Mouse (Mus musculus): ENCODE results near the gene Fmnl2.

Gene Fmnl2

GRCm38 (mm10) chr2:52866151-52866550 is 8.5 kb downstream of the Fmnl2 start:
- no peak for DNase-seq

GRCm38 (mm10) chr2:52867781-52868180 is 10.1 kb downstream of the Fmnl2 start:
- DNase-seq: no peak

- DNase-seq: no peak
Observed at GRCm38 (mm10) chr2:52868181-52868580, 10.5 kb downstream of the Fmnl2 start.

- DNase-seq: peak; percentile 26
Observed at GRCm38 (mm10) chr2:52872636-52873035, 15.0 kb downstream of the Fmnl2 start.

- no peak for DNase-seq
Observed at GRCm38 (mm10) chr2:52873276-52874063, 15.8 kb downstream of the Fmnl2 start.

- DNase-seq: no peak
Observed at GRCm38 (mm10) chr2:52874721-52875120, 17.1 kb downstream of the Fmnl2 start.

- DNase-seq: no peak
Observed at GRCm38 (mm10) chr2:52875801-52876200, 18.1 kb downstream of the Fmnl2 start.

- DNase-seq: no peak
Observed at GRCm38 (mm10) chr2:52883401-52883800, 25.7 kb downstream of the Fmnl2 start.

GRCm38 (mm10) chr2:52884082-52884481 is 26.4 kb downstream of the Fmnl2 start:
- DNase-seq: no peak

- no peak for DNase-seq
Observed at GRCm38 (mm10) chr2:52885071-52885470, 27.4 kb downstream of the Fmnl2 start.

- DNase-seq: no peak
Observed at GRCm38 (mm10) chr2:52887281-52887680, 29.6 kb downstream of the Fmnl2 start.

GRCm38 (mm10) chr2:52891115-52891514 is 33.5 kb downstream of the Fmnl2 start:
- DNase-seq: no peak

GRCm38 (mm10) chr2:52891744-52892143 is 34.1 kb downstream of the Fmnl2 start:
- no peak for DNase-seq

- peak; percentile 76 for DNase-seq
Observed at GRCm38 (mm10) chr2:52894983-52895621, 37.4 kb downstream of the Fmnl2 start.

GRCm38 (mm10) chr2:52896995-52897394 is 39.3 kb downstream of the Fmnl2 start:
- DNase-seq: no peak

- no peak for DNase-seq
Observed at GRCm38 (mm10) chr2:52900780-52901179, 43.1 kb downstream of the Fmnl2 start.

GRCm38 (mm10) chr2:52901300-52902013 is 43.8 kb downstream of the Fmnl2 start:
- no peak for DNase-seq

GRCm38 (mm10) chr2:52902456-52902855 is 44.8 kb downstream of the Fmnl2 start:
- peak; percentile 56 for DNase-seq

- no peak for DNase-seq
Observed at GRCm38 (mm10) chr2:52903228-52903963, 45.7 kb downstream of the Fmnl2 start.

- DNase-seq: no peak
Observed at GRCm38 (mm10) chr2:52904526-52904925, 46.9 kb downstream of the Fmnl2 start.

GRCm38 (mm10) chr2:52913311-52913710 is 55.7 kb downstream of the Fmnl2 start:
- DNase-seq: no peak

GRCm38 (mm10) chr2:52913746-52914145 is 56.1 kb downstream of the Fmnl2 start:
- no peak for DNase-seq

- no peak for DNase-seq
Observed at GRCm38 (mm10) chr2:52915536-52915935, 57.9 kb downstream of the Fmnl2 start.

Measured in kidney, adult 9 months (tissue).